Mouse (Mus musculus) hindbrain, embryonic 11.5 days (tissue): ENCODE data around the gene Emg1. TPM values are rescaled to one million over a fixed set of nuclear protein-coding genes. Genes with fewer than 3 reads are reported as not detected.

Experiments
- microRNA counts: library from miRNA; unstranded; fragments of <30 nt; microRNA quantifications from one replicate; lab custom pipeline; 2015
- polyA plus RNA-seq: library from polyadenylated mRNA; unstranded; fragments of >200 nt; fragmentation: Nextera tagmentation; extraction: Ambion mirVana; gene quantifications from 2 replicates; pipeline ENCODE4 v1.2.1, GENCODE M21; 2014

Emg1 gene
- polyA plus RNA-seq, 1 experiment from 2014 or later, result 196 TPM

MicroRNAs encoded within 50 kb of the gene (microRNA counts, 519-probe panel; counts per million panel counts)
- microRNA mmu-miR-141 (lab: Ali Mortazavi, UCI), result 1,615 counts per million, percentile 3 among the panel's probes with 10 or more counts
- 4,101 counts per million, percentile 39 among the panel's probes with 10 or more counts for microRNA mmu-miR-200c (lab: Ali Mortazavi, UCI)

Other genes starting within 250 kb of the Emg1 start
- 10.2 and 11.9 TPM in 2 replicates for gene Clstn3, start 247.4 kb downstream of the Emg1 start, polyA plus RNA-seq
- 0.11 and 0.15 TPM in 2 replicates for gene C1rl, start 219.1 kb downstream of the Emg1 start, polyA plus RNA-seq
- gene C1ra, start 199.8 kb downstream of the Emg1 start, polyA plus RNA-seq, result 0.08 and 0.20 TPM in 2 replicates
- 0.29 and 0.86 TPM in 2 replicates for gene C1s1, start 169.8 kb downstream of the Emg1 start, polyA plus RNA-seq
- gene C1rb, start 141.9 kb downstream of the Emg1 start, polyA plus RNA-seq, result not detected in 2 replicates
- gene C1s2, start 76.1 kb downstream of the Emg1 start, polyA plus RNA-seq, result 0.10 TPM in 1 of 2 replicates, not detected in the other
- gene Lpcat3, start 49.2 kb downstream of the Emg1 start, polyA plus RNA-seq, result 37.5 and 43.2 TPM in 2 replicates
- 318 and 336 TPM in 2 replicates for gene Phb2, start 158 bp upstream of the Emg1 start, polyA plus RNA-seq
- gene Ptpn6, start 26.5 kb upstream of the Emg1 start, polyA plus RNA-seq, result 7.1 and 7.9 TPM in 2 replicates
- 553 and 590 TPM in 2 replicates for gene Grcc10, start 29.2 kb upstream of the Emg1 start, polyA plus RNA-seq
- not detected in 2 replicates for gene Gm45234, start 43.8 kb upstream of the Emg1 start, polyA plus RNA-seq
- 9.2 and 12.7 TPM in 2 replicates for gene Atn1, start 44.3 kb upstream of the Emg1 start, polyA plus RNA-seq
- gene Eno2, start 57.5 kb upstream of the Emg1 start, polyA plus RNA-seq, result 5.9 and 7.1 TPM in 2 replicates
- 4.1 and 4.7 TPM in 2 replicates for gene Lrrc23, start 67.5 kb upstream of the Emg1 start, polyA plus RNA-seq
- gene Spsb2, start 96.5 kb upstream of the Emg1 start, polyA plus RNA-seq, result 4.8 and 6.7 TPM in 2 replicates
- 618 and 653 TPM in 2 replicates for gene Tpi1, start 102.1 kb upstream of the Emg1 start, polyA plus RNA-seq
- 127 and 134 TPM in 2 replicates for gene Usp5, start 117.3 kb upstream of the Emg1 start, polyA plus RNA-seq
- gene Cdca3, start 117.4 kb upstream of the Emg1 start, polyA plus RNA-seq, result 185 and 193 TPM in 2 replicates
- 0.22 and 0.64 TPM in 2 replicates for gene Gnb3, start 128.1 kb upstream of the Emg1 start, polyA plus RNA-seq
- 12.1 and 14.7 TPM in 2 replicates for gene P3h3, start 145.6 kb upstream of the Emg1 start, polyA plus RNA-seq
- 1.9 and 2.3 TPM in 2 replicates for gene Gpr162, start 151.8 kb upstream of the Emg1 start, polyA plus RNA-seq
- gene Cd4, start 176.0 kb upstream of the Emg1 start, polyA plus RNA-seq, result 0.19 TPM in 1 of 2 replicates, not detected in the other
- gene Lag3, start 199.5 kb upstream of the Emg1 start, polyA plus RNA-seq, result 1.2 and 2.5 TPM in 2 replicates
- 321 and 337 TPM in 2 replicates for gene Ptms, start 207.9 kb upstream of the Emg1 start, polyA plus RNA-seq
- gene Mlf2, start 219.2 kb upstream of the Emg1 start, polyA plus RNA-seq, result 443 and 465 TPM in 2 replicates